Mouse (Mus musculus): ENCODE results near the gene Prkab2. TPM values are rescaled to one million over a fixed set of nuclear protein-coding genes. Genes with fewer than 3 reads are reported as not detected.

Gene Prkab2
- total RNA-seq, 1 experiment from 2014 or later, result 2.8 TPM

DNA sequence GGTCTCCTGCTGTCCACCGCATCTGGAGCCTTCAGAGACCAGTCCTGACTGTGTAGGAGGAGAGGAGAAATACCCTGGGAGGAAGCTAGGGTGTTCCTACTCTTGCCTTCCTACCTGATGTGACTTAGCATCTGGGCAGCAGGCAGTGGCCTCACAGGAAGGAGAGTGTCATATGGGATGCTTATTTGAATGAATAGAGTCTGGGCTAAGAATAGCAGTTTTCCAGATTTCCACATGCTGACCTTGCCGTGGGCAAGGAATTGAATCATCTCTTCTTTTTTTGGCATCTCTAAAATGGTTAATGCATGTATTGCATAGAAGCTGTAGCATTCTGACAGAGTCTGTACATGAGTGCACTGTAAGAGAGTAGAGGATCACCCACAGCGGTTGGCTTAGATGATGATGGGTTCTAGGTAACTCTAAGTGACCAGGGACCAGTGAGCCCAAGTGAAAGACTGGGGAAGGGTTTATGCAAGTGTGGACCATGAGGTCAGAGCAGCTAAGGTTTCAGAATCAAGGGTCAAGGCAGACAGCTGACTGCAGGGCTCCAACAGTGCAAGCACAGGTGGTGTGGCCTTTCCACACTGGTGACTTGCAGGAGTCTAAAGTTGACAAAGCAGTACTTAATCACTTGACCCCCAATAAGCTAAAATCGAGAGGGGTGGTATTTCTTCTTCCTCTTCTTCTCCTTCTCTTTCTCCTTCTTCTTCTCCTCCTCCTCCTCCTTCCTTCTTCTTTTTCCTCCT, 28.6 kb downstream of the Prkab2 start:
- ATAC-seq (replicated peaks; ENCODE audit: low read depth, poor library complexity, severe bottlenecking), result no peak

DNA sequence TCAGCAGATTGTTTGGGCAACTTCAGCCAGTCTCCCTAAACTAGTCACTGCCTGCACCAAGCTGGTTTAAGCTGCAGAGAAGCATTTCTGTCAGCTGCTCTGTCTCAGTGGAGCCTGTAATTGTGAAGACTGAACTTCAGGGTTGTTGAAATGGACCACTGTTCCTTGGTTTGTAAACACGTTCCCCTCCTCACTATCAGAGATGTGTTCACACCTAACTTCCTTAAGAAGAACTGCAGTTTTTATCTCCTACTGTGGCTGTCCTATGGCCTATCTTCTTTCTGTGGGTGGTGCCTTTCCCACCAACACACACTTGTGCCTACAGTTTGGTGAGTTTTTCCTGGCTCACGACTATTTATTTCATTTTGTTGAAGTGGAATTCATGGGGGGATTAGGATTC, 31.3 kb downstream of the Prkab2 start:
- ATAC-seq (replicated peaks; ENCODE audit: low read depth, poor library complexity, severe bottlenecking), result no peak

DNA sequence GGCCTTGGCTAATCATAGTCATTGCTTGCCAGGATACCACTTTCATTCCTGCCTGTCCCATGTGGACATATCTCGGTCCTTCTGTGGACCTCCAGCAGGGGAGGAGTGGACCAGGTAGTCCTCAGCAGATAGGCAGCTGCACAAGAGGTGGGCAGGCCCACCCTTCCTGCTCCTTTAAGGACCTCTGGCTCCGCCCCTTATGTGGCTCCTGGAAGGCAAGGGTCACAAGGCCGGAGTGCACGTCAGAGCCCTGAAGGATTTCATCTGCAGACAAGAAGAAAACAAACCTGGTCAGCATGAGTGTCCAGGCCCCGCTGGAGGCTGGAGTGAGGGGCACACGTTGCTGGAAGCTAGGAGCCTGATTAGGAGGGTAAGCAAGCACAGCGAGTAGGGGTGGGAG, 32.6 kb downstream of the Prkab2 start:
- no peak for ATAC-seq (replicated peaks; ENCODE audit: low read depth, poor library complexity, severe bottlenecking)

DNA sequence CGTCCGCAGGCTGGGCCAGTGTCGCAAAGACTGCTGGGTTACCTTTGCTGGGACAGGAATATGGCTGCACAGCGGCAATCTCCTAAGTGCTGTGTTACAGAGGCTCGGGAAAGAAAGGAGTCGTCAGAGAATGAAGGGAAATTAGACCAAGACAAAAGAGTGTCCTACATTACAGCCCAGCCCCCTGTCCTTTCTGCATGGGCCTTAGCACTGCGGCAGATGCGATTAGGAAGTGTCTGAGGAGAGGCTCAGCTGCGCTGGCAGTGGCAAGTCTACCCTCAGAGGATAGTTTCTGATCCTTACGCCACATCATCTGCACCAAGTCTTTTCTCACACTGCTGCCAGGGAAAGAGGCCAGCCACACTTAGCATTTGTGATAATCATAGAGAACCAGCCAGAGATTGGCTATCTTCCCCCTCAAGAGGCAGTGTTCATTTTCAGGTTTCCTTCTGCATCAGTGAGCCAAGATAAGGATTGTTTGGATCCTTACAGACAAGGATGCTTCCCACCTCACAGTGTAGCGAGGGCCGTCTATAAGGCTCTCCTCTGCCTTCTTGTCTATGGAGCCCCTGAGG, 33.5 kb downstream of the Prkab2 start:
- no peak for ATAC-seq (replicated peaks; ENCODE audit: low read depth, poor library complexity, severe bottlenecking)

DNA sequence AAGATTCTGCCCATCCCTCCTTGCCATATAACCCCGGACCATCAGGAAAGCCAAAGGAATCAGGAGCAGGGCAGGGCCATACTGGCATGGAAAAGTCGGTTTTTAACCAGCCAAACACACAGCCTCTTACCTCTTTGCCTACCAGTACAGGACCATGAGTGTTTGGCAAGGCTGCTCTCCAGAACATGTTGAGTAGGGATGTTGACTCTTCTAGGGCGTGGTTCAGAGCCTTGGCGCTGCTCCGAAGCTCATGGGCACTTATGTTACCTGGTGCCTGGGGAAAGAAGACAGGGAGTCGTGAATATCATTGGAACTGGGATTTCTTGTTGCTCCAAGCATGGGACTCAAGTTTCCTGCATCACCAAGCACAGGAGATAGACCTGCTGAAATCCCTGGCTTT, 35.8 kb downstream of the Prkab2 start:
- no peak for ATAC-seq (replicated peaks; ENCODE audit: low read depth, poor library complexity, severe bottlenecking)

DNA sequence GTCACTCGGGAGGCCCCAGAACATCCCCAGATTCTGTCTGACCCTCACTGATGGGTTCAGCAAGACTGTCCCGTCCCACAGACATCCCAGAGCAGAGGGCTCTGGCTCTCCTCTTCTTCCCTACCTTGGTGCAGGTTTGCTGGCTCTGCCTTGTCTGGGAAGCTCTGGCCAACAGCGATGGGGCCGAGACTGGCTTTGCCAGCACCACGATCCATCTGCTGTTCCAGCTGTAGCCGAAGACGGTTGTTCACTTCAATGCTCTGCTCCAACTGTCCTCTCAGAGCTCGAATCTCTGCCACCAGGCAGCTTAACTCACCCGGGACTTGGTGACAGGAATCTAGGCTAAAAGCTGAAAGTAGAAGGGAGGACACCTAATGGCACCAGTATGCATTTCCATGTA, 38.9 kb downstream of the Prkab2 start:
- ATAC-seq (replicated peaks; ENCODE audit: low read depth, poor library complexity, severe bottlenecking), result no peak

DNA sequence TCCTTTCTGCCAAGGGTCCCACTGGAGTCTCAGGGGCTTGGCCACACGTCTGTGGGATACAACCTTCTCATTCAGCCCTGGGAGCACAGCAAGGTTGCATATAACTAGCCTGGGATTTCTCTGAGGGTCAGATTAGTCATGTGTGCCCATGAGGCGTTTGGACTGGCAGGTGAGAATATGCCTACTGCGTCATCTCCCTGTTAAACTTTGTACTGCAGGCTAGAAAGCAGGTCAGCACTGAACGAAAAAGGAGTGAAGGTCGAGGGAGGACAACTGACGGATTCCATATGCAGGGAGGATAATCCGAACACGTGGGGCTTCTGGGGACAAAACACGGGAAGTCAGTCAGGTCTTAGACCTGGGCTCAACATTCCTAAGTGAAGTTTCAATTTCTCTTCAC, 39.3 kb downstream of the Prkab2 start:
- ATAC-seq (replicated peaks; ENCODE audit: low read depth, poor library complexity, severe bottlenecking), result no peak

DNA sequence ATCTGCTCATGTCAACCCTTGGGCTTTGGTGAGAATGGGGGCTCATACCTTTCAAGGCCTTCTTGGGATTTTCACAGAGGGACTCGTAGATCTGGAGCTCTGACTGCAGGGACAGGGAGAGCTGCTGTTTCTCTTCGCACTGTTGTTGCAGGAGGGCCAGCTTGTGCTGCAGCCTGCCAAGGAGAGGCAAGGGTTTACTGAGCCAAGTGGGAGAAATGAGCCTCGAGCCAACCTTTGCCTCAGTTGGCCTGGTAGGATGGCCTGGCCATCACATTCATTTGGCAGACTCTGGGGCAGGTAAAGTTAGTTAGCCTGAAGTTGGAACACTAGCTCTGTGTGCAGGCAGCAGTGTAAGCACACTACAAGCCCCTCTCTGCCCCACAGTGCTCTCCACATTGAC, 41.1 kb downstream of the Prkab2 start:
- no peak for ATAC-seq (replicated peaks; ENCODE audit: low read depth, poor library complexity, severe bottlenecking)

DNA sequence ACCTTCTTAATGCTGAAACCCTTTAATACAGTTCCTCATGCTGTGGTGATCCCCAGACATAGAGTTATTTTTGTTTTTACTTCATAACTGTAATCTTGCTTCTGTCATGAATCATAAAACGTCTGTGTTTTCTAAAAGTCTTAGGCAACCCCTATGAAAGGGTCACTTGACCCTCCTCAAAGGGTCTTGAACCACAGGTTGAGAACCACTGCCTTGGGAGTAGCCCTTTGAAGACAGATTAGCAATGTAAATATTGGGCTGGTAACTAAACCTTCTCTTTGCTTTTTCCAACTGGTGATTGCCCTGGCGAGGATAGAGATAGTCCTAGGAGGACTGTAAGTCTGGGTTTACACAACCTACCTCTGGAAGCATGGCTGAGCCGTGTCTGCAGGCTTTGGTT, 43.2 kb downstream of the Prkab2 start:
- no peak for ATAC-seq (replicated peaks; ENCODE audit: low read depth, poor library complexity, severe bottlenecking)

DNA sequence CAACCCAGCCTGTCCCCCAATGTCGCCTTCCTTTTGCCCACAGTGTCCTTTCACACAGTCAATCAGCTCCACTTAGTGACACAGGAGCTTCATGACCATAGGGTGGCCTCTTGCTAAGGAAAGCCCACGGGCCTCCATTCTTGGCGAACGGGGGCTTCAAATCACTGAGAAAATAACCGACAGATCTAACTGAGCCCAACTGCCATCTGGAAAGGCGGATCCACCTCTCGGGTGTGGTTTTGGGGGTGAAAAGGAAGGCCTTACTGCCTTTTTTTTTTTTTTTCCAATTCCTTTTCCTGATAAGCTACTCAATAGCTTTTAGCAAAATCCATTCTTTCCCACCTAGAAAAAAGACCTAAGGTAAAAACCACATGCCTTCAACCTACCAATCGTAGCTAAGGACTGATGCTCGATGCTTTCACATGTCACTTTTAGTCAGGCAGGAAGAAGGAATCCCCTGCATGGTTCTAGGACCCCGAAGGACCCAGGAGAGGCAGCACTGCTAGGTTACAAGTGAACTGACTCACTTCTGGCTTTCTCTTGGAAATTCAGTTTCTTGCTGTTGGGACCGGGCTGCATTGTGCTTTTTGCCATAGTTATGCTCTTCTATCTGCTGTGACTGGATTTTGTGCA, 44.6 kb downstream of the Prkab2 start:
- ATAC-seq (replicated peaks; ENCODE audit: low read depth, poor library complexity, severe bottlenecking), result no peak

DNA sequence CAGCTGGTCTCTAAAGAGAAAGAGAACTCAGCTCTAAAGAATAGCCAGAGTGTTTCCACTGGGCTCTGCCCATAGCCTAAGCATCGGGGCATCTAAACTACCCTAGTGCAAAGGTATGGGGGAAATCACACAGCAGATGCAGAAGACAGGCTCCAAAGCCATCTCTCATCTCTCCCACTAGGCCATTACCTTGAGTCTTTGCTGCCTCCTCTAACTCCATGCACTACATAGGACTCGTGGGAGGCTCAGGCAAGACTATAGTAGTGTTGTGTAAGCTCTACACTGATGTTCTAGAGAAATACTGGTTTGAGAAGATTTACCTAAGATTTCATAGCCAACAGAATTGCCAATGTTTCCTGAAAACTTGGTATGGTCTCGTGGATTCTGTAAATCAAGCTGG, 47.5 kb downstream of the Prkab2 start:
- no peak for ATAC-seq (replicated peaks; ENCODE audit: low read depth, poor library complexity, severe bottlenecking)

DNA sequence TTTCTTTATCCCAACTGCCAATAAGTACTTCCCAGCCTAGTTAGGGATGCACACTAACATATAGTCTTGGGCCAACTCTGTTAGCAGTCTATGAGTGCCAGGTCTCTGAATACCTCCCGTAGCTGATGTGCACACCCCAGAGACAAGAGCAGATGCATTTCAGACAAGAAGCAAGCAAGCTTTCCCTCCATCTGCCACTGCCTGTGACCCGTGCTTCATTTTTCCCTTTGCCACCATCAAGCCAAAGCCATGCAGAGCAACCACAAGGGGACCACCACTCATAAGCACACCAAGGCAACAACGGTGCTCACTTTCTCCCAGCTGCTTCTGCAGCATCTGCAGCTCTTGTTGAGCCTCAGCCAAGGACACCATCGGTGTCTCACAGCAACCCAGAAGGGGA, 48.6 kb downstream of the Prkab2 start:
- no peak for ATAC-seq (replicated peaks; ENCODE audit: low read depth, poor library complexity, severe bottlenecking)

DNA sequence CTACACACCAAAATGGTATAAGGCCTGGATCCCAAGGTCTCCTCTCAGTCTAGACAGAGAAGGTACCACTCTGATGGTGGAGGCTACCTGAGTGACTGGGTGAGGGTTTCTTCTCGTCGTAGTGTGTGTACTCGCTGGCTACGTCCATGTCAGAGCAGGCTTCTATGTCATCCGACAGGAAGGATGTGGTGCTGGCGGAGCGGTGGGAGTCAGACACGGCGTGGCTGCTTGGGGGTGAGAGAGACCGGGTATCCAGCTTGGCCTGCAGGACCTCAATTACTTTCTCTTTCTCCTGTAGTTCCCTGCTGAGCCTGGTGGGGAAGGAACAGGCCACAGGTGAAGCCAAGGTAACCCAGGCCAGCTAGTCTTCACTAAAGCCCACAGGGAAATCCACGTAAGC, 52.1 kb downstream of the Prkab2 start:
- ATAC-seq (replicated peaks; ENCODE audit: low read depth, poor library complexity, severe bottlenecking), result 0 out of 2 replicates have a peak, but pooled peaks have one; percentile 22

DNA sequence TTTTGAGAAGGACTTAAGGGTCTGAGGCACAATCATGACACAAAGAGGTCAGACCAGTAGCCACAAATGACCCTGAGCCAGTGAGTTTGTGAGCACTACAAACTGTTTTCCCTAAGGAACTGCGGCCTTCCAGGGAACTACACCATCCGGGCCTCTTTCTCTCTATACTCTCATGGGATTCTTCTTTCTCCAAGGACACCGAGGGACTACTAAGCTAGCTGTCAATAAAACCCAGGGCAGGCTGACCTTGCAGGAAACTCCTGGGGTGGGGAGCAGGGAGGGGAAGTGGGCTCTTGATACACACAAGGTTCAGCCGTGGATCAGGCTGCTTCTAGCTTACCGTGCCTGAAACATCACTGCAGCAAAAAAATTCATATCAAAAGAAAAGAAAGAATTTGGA, 52.9 kb downstream of the Prkab2 start:
- no peak for ATAC-seq (replicated peaks; ENCODE audit: low read depth, poor library complexity, severe bottlenecking)

DNA sequence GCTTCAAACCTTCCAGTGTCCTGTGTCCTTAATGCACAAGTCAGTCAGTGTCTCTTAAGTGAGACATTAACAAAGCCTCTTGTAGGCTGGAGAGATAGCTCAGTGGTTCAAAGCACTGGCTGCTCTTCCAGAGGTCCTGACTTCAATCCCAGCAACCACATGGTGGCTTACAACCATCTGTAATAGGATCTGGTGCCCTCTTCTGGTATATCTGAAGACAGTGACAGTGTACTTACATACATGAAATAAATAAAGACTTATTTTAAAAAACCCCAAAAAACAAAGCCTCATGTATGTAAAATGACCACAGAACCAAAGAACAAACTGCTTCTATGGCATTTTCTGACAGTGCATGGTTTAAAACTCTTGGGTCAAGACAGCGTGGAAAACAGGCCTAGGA, 57.9 kb downstream of the Prkab2 start:
- no peak for ATAC-seq (replicated peaks; ENCODE audit: low read depth, poor library complexity, severe bottlenecking)

DNA sequence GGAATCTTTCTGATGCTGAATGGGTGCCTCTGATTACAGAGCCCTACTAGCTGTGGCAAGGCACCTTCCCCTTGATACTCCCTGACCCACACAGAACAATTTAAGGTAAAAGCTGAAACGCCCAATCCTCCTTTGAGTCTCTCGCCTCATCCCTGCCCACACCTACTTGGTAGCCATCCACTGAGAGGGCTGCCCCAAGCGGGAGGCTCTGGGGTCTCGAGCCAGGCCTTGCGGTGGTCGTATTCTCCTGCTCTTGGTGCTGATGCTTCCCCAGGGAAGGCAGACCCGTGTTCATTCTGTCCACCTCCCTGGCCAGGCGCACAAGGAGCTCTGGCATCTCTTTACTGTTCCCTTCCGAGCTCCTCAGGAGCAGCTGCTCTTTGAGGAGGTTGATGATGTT, 61.1 kb downstream of the Prkab2 start:
- ATAC-seq (replicated peaks; ENCODE audit: low read depth, poor library complexity, severe bottlenecking), result no peak

Other genes with a start within 250 kb of the Prkab2 start
- not detected in 2 replicates for gene Olfr1402, start 236.2 kb upstream of the Prkab2 start, total RNA-seq (2017)
- gene Chd1l, start 48.0 kb upstream of the Prkab2 start, total RNA-seq (2017), result 51.2 and 71.0 TPM in 2 replicates
- gene Fmo5, start 29.4 kb upstream of the Prkab2 start, total RNA-seq (2017), result 1.5 and 4.6 TPM in 2 replicates
- gene Gm17651, start 16.5 kb downstream of the Prkab2 start, total RNA-seq (2017), result not detected in 2 replicates
- 5.6 and 6.1 TPM in 2 replicates for gene Pde4dip, start 230.5 kb downstream of the Prkab2 start, total RNA-seq (2017)
- 40.5 and 56.4 TPM in 2 replicates for gene Sec22b, start 243.0 kb downstream of the Prkab2 start, total RNA-seq (2017)